Mouse (Mus musculus) midbrain, embryonic 11.5 days (tissue): ENCODE measurements around the gene Ube2q1. TPM values are rescaled to one million over a fixed set of nuclear protein-coding genes. Genes with fewer than 3 reads are reported as not detected.
A peak's percentile ranks its signal among the peaks of the same experiment; 100 is the strongest.

Experiments
- ATAC-seq: fragments of 200-750 bp; cut with Nextera tagmentation; 2 replicates; pipeline ENCODE4 v1.8.0; 2017; ENCODE audit warnings: moderate TSS enrichment, moderate library complexity; ENCODE audit not compliant: low FRiP score
- DNase-seq: peaks from one replicate; pipeline ENCODE4 v3.0.0; 2015; ENCODE audit warnings: low spot score; ENCODE audit errors: missing footprints
- H3K27ac ChIP-seq: fragments of 300-500 bp; sonication (generic); 2 replicates; pipeline ENCODE4 v1.5.1; 2014; ENCODE audit warnings: low read depth, low read length
- H3K27me3 ChIP-seq: fragments of 300-500 bp; sonication (generic); 2 replicates; pipeline ENCODE4 v1.6.1; 2014; ENCODE audit warnings: mild to moderate bottlenecking, low read length, moderate library complexity, mixed read lengths; ENCODE audit not compliant: control insufficient read depth, insufficient read depth
- H3K36me3 ChIP-seq: fragments of 300-500 bp; sonication (generic); 2 replicates; pipeline ENCODE4 v1.6.1; 2014; ENCODE audit warnings: mild to moderate bottlenecking, low read length, moderate library complexity, mixed read lengths; ENCODE audit not compliant: control insufficient read depth, insufficient read depth
- H3K4me1 ChIP-seq: fragments of 300-500 bp; sonication (generic); 2 replicates; pipeline ENCODE4 v1.6.1; 2014; ENCODE audit warnings: low read length; ENCODE audit not compliant: control insufficient read depth, insufficient read depth
- H3K4me2 ChIP-seq: fragments of 300-500 bp; sonication (generic); 2 replicates; pipeline ENCODE4 v1.6.1; 2014; ENCODE audit warnings: mild to moderate bottlenecking, moderate library complexity
- H3K4me3 ChIP-seq: fragments of 300-500 bp; sonication (generic); 2 replicates; pipeline ENCODE4 v1.5.1; 2014; ENCODE audit warnings: low read depth, low read length
- H3K9ac ChIP-seq: fragments of 300-500 bp; sonication (generic); 2 replicates; pipeline ENCODE4 v1.6.1; 2014; ENCODE audit warnings: low read length
- H3K9me3 ChIP-seq: fragments of 300-500 bp; sonication (generic); 2 replicates; pipeline ENCODE4 v1.6.1; 2016; ENCODE audit warnings: low read length; ENCODE audit not compliant: control insufficient read depth
- WGBS: fragments of 180-500 bp; shearing (Covaris S2); extraction: QIAGEN DNeasy Blood & Tissue Kit; methylation state at CpG from one replicate; pipeline ENCODE4 v1.1.7; 2014; 5-methylcytosine and 5-hydroxymethylcytosine counted together
- polyA plus RNA-seq: library from polyadenylated mRNA; unstranded; fragments of >200 nt; fragmentation: Nextera tagmentation; extraction: Ambion mirVana; gene quantifications from 2 replicates; pipeline ENCODE4 v1.2.1, GENCODE M21; 2014

The Ube2q1 gene
- polyA plus RNA-seq, 1 experiment from 2014 or later, result 22.7 TPM

DNA sequence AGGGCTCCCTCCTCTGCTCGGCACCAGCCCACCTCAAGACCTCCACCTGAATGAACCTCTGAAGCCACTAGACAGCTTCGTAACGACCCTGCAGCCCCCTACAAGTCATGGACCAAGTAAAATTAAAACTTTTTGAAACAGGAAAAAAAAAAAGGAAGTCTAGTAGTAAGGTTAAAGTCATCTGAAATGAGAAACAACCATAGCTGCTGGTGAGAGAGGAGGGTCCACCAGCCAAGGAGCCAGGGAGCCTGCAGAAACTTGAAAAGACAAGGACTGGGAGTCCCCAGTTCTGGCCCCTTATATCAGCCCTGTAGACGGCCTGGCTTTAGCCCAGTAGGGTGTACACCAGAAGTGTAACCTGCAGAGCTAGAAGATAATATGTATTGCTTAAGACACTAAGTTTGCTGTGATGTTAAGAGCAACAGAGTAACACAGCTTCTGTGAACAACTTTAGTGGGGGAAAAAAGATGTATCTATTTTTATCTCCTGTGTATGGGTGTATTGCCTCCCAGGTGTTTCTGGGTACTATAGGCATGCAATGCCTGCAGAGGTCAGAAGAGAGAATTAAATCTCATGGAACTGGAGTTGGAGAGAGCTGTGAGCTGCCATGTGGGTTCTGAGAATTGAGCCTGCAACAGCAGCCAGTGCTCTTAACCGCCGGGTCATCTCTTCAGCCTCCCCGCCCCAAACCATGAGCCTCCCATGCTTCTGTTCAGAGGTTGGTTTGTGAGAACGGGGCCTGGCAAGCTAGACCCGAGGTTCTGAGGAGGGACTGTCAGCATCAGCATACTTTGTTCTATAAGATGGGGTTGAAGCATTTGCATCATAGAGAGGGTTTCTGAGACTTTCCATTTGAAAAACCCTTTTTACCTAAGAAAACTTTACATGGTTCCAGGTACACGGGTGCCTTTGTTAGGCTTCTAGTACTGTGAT lies 48.4 kb downstream of the Ube2q1 start:
- Histone ChIP-seq H3K27ac (no peak overlapping the region), H3K9me3 (no peaks in the 10 kb centered on the region), H3K27me3 (no peaks in the 10 kb centered on the region), H3K9ac (no peak overlapping the region), H3K36me3 (no peaks in the 10 kb centered on the region), H3K4me3 (no peak overlapping the region), H3K4me2 (no peak overlapping the region), H3K4me1 (no peaks in the 10 kb centered on the region)
- ATAC-seq (no peak), DNase-seq (no peak)
- WGBS, result 72% methylated on average over 10 of the region's 10 CpGs

DNA sequence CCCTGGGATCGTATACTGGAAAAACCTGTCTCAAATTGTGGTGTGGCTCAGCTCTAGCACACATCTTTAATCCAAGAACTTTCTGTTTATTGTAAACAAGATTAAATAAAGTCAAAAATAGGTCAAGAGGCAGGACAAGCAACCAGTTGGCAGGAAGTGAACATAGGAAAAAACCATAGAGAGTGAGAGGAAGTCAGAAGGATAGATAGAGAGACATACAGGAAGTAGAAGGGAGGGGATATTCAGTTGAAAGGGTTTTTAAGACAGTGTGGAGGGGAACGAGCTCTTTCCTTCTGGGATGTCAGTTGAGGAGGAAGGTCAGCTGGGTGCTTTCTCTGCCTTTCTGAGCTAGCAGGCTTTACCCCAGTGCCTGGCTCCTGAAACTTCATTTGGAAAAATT lies 50.2 kb downstream of the Ube2q1 start:
- Histone ChIP-seq H3K9me3 (no peaks in the 10 kb centered on the region), H3K4me2 (no peak overlapping the region), H3K4me3 (no peak overlapping the region), H3K27ac (no peak overlapping the region), H3K4me1 (no peaks in the 10 kb centered on the region), H3K9ac (no peak overlapping the region), H3K27me3 (no peaks in the 10 kb centered on the region), H3K36me3 (no peaks in the 10 kb centered on the region)
- no peak for DNase-seq
- WGBS, result 70% methylated on average over 2 of the region's 2 CpGs
- no peak for ATAC-seq

DNA sequence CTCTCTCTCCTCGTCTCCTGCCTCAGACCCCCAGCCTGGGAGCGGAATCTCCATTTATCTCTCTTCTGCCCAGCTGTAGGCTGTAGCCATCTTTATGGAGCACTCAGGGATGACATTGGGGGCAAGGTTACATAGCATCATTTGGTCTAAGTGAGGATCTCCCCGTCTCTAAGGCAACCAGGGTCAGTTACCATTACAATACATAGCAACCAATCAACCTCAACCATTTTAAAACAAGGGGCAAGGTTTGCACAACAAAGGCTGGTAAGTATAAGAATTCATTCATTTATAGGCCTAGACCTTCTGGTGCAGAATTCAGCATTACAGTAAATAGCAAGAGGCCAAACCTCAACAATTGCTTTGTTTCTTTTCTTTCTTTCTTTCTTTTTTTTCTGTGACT lies 52.9 kb downstream of the Ube2q1 start:
- no peak for DNase-seq
- WGBS, result 63% methylated on average over 3 of the region's 3 CpGs
- Histone ChIP-seq H3K27ac (no peak overlapping the region), H3K9ac (no peak overlapping the region), H3K36me3 (no peaks in the 10 kb centered on the region), H3K27me3 (peaks cover 22% of the 10 kb centered on the region), H3K9me3 (no peaks in the 10 kb centered on the region), H3K4me2 (no peak overlapping the region), H3K4me3 (no peak overlapping the region), H3K4me1 (no peaks in the 10 kb centered on the region)
- ATAC-seq, result no peak

DNA sequence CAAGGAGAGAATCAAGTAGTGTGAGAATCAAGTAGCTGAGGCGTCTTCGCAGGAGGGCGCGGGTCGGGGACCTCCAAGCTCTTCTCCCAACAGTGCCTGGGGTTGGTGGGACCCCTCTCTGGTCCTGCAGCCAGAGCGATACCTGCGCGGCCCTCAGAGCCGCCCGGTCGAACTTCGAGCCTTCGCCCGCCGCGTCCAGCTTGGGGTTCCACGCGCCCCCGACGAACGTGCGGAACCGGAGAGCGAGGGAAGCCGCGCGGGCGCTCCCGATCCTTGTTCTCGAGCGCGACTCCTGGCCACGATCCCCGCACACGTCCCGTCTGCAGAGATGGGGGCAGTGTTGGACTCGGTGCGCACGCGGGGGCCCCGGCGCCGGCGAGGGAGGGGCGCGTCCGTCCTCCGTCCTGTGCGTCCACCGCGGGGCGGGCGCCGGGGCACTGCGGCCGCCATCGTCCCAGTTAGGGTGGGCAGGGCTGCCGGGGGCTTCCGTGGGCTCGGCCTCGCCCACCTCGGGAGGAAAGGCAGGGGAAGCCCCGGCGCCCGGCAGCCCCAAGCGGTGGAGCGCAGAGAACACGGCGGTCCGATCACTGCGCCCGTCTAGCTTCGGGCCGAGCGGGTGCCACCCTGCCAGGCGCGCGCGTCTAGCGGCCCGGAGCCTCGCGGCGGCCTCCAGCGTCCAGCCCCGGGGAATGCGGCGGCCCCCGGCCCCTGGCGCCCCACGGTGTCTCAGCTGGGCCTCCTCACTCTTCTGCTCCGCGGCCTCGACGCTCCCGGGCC lies 57.6 kb downstream of the Ube2q1 start, which contains the start of gene She:
Gene She, plus strand, starts transcription at position 556 of the 777 bp plus-strand sequence.
- peak; percentile 85 for DNase-seq
- no peak within 1 kb of the TSS for H3K9ac ChIP-seq
- WGBS, result 2% methylated on average over 94 of the region's 96 CpGs
- H3K27ac ChIP-seq, result no peak within 1 kb of the TSS
- no peak for ATAC-seq
- peaks cover 45% of the 10 kb centered on the region for H3K27me3 ChIP-seq
- peak within 1 kb of the TSS; percentile 34 for H3K4me3 ChIP-seq
- peak within 1 kb of the TSS; percentile 42 for H3K4me2 ChIP-seq
- H3K9me3 ChIP-seq, result no peaks in the 10 kb centered on the region
- H3K4me1 ChIP-seq, result no peaks in the 10 kb centered on the region
- H3K36me3 ChIP-seq, result no peaks in the 10 kb centered on the region

Other genes starting within 250 kb of the Ube2q1 start
- 15.5 and 16.6 TPM in 2 replicates for gene Adar, start 58.6 kb upstream of the Ube2q1 start, polyA plus RNA-seq
- 13.5 and 13.6 TPM in 2 replicates for gene Chrnb2, start 9.0 kb upstream of the Ube2q1 start, polyA plus RNA-seq
- gene She, start 57.8 kb downstream of the Ube2q1 start, polyA plus RNA-seq, result 2.0 and 2.3 TPM in 2 replicates
- 0.36 and 0.45 TPM in 2 replicates for gene Il6ra, start 139.6 kb downstream of the Ube2q1 start, polyA plus RNA-seq
- gene Atp8b2, start 189.9 kb downstream of the Ube2q1 start, polyA plus RNA-seq, result 8.0 and 11.4 TPM in 2 replicates
- 173 and 176 TPM in 2 replicates for gene Hax1, start 225.2 kb downstream of the Ube2q1 start, polyA plus RNA-seq